Mouse (Mus musculus) myocyte (in vitro differentiated cells): ENCODE measurements around the gene Ern1. TPM values are rescaled to one million over a fixed set of nuclear protein-coding genes. Genes with fewer than 3 reads are reported as not detected.

Source experiments
- H3K27me3 ChIP-seq: one replicate; pipeline ENCODE4 v1.6.1; 2011; ENCODE audit not compliant: control insufficient read depth, insufficient read depth, insufficient read length
- H3K36me3 ChIP-seq: one replicate; pipeline ENCODE4 v1.6.1; 2011; ENCODE audit not compliant: control insufficient read depth, insufficient read depth
- H3K4me2 ChIP-seq: one replicate; pipeline ENCODE4 v1.6.1; 2011; ENCODE audit warnings: low read depth, control low read depth
- H3K4me3 ChIP-seq: one replicate; pipeline ENCODE4 v1.5.1; 2011; ENCODE audit warnings: mild to moderate bottlenecking, control low read depth, moderate library complexity
- H3K79me2 ChIP-seq: one replicate; pipeline ENCODE4 v1.6.1; 2011; ENCODE audit not compliant: control insufficient read depth, insufficient read depth
- H3ac ChIP-seq: one replicate; pipeline ENCODE4 v1.6.1; 2011; ENCODE audit not compliant: control insufficient read depth, insufficient read length
- CEBPB ChIP-seq: IDR thresholded peaks from 2 replicates; pipeline ENCODE4 v1.6.1; 2011; ENCODE audit warnings: mild to moderate bottlenecking, moderate library complexity; ENCODE audit not compliant: poor library complexity, insufficient read depth, severe bottlenecking
- E2F4 ChIP-seq: IDR thresholded peaks from one replicate; pipeline ENCODE4 v1.6.1; 2011; ENCODE audit warnings: mild to moderate bottlenecking, control low read depth, moderate library complexity; ENCODE audit not compliant: insufficient read depth
- MAX ChIP-seq: IDR thresholded peaks from one replicate; pipeline ENCODE4 v1.6.1; 2011; ENCODE audit warnings: low read depth, mild to moderate bottlenecking, control low read depth
- MYOD1 ChIP-seq, 3 experiments: IDR thresholded peaks; one replicate each; pipeline ENCODE4 v1.6.1; 2011; ENCODE audit warnings: control low read depth in 2 of 3, low read depth in 2 of 3, mild to moderate bottlenecking in 2 of 3, moderate library complexity in 1 of 3; ENCODE audit not compliant: insufficient read length in 2 of 3, control insufficient read depth in 1 of 3
- MYOG ChIP-seq, 3 experiments: IDR thresholded peaks; one replicate each; pipeline ENCODE4 v1.6.1; 2011; ENCODE audit warnings: control low read depth in 2 of 3, low read depth in 2 of 3, mild to moderate bottlenecking in 2 of 3; ENCODE audit not compliant: insufficient read length in 2 of 3, control insufficient read depth in 1 of 3, insufficient read depth in 1 of 3
- POLR2A ChIP-seq: IDR thresholded peaks from one replicate; pipeline ENCODE4 v1.6.1; 2011; ENCODE audit warnings: low read depth, mild to moderate bottlenecking, control low read depth, moderate library complexity; ENCODE audit not compliant: insufficient read length
- POLR2AphosphoS2 ChIP-seq: IDR thresholded peaks from one replicate; pipeline ENCODE4 v1.6.1; 2011; ENCODE audit warnings: low read depth, control low read depth; ENCODE audit not compliant: insufficient read length
- REST ChIP-seq: IDR thresholded peaks from one replicate; pipeline ENCODE4 v1.6.1; 2011; ENCODE audit warnings: mild to moderate bottlenecking, control low read depth, moderate library complexity; ENCODE audit not compliant: insufficient read depth, insufficient read length
- SRF ChIP-seq: IDR thresholded peaks from one replicate; pipeline ENCODE4 v1.6.1; 2011; ENCODE audit warnings: low read depth; ENCODE audit not compliant: control insufficient read depth, insufficient read length
- TCF12 ChIP-seq: IDR thresholded peaks from one replicate; pipeline ENCODE4 v1.6.1; 2011; ENCODE audit warnings: mild to moderate bottlenecking, control low read depth; ENCODE audit not compliant: poor library complexity, insufficient read depth, severe bottlenecking
- TCF3 ChIP-seq: IDR thresholded peaks from one replicate; pipeline ENCODE4 v1.6.1; 2011; ENCODE audit warnings: low read depth, control low read depth; ENCODE audit not compliant: insufficient read length
- USF1 ChIP-seq: IDR thresholded peaks from one replicate; pipeline ENCODE4 v1.6.1; 2011; ENCODE audit warnings: low read depth, mild to moderate bottlenecking, control low read depth, moderate library complexity
- polyA plus RNA-seq: library from polyadenylated mRNA; unstranded; fragments of >200 nt; fragmentation: generic; extraction: Trizol; gene quantifications from one replicate; pipeline ENCODE4 v1.2.1, GENCODE M21; 2012; ENCODE audit warnings: missing spikeins

Gene Ern1
- polyA plus RNA-seq, 1 experiment = 20.4 TPM

DNA sequence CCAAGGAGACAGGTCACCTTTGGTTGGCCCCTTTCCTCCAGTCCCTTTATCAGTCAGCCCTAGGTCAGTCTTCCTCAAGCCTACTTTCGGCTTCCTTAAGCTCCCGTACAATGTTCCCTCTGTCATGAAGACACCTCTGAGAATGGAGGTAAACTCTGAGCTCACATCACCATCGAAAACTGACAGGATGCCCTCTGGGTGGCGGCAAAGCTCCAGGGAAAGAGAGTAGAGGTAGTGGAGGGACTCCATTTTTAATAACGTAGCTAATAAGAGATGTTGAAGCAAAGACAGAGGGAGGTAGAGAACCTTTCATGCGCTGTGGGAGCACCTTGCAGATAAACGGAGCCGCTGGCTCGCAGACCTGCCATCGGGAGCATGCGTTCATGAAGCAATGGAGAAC lies 106.6 kb downstream of the Ern1 start:
- no peak overlapping the region for H3K4me3 ChIP-seq
- H3K4me2 ChIP-seq = no peak overlapping the region
- TF ChIP-seq MYOG (IDR thresholded peaks at IDR 0.05; ENCODE audit: control insufficient read depth in 1 of 3, insufficient read depth in 1 of 3, insufficient read length in 2 of 3, low read depth in 2 of 3) = no peak
- no peak for TF ChIP-seq USF1
- TF ChIP-seq MAX = no peak
- TF ChIP-seq CEBPB = no peak
- TF ChIP-seq POLR2A = no peak
- no peak for TF ChIP-seq POLR2AphosphoS2
- TF ChIP-seq TCF12 = no peak
- TF ChIP-seq TCF3 = no peak
- no peak for TF ChIP-seq MYOD1 (IDR thresholded peaks at IDR 0.05; ENCODE audit: control insufficient read depth in 1 of 3, insufficient read length in 2 of 3, low read depth in 2 of 3)
- no peak for TF ChIP-seq SRF
- TF ChIP-seq REST = no peak
- TF ChIP-seq E2F4 = no peak

DNA sequence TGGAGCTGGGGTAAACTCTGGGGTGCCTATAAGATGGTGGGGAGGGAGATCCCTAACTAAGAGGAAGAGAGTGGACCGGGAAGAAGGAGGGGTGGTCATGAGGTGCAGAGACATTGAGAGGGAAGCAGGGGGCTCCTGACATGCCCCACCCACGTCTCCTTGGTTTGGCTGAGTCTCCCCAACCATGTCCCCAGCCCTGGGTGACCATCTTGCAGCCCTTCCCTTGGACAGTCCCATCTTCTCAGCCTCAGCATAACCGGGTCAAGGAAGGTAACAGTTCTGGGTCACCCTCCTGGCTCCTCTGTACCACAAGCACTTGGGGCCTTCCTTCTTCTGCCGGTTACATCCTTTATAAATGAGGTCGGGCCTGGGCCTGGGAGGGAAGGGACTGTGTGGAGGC lies 112.7 kb downstream of the Ern1 start:
- peaks cover 44% of the 10 kb centered on the region for H3K27me3 ChIP-seq
- H3K79me2 ChIP-seq = no peaks in the 10 kb centered on the region
- H3K4me2 ChIP-seq = no peak overlapping the region
- no peak overlapping the region for H3ac ChIP-seq
- TF ChIP-seq TCF12 (no peak), E2F4 (no peak), MAX (no peak), MYOG (IDR thresholded peaks at IDR 0.05; ENCODE audit: control insufficient read depth in 1 of 3, insufficient read depth in 1 of 3, insufficient read length in 2 of 3, low read depth in 2 of 3) (no peak), REST (no peak), CEBPB (no peak)
- no peak overlapping the region for H3K4me3 ChIP-seq
- no peaks in the 10 kb centered on the region for H3K36me3 ChIP-seq

More for the DNA sequence above, 106.6 kb downstream of the Ern1 start:
- Histone ChIP-seq H3K36me3 (no peaks in the 10 kb centered on the region), H3ac (no peak overlapping the region), H3K27me3 (peaks cover 39% of the 10 kb centered on the region), H3K79me2 (no peaks in the 10 kb centered on the region)

DNA sequence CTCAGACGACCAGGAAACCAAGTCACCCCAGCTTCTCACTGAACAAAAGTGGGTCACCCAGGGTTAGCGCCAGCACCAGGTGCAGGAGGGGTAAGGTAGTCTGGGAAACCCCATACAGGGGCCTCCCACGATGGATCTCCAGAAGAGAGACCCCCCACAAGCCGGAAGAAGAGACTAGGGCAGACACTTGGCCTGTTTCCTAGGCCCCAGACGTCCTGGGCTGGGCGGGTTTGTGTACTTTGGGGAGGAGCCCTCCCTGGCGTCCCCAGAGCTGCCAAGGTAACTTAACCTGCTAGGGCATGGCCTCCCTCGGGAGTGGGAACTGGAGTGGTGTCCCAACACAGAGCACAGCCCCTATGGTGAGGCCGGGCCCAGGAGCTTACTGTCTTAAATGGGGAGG lies 113.1 kb downstream of the Ern1 start:
- Histone ChIP-seq H3K4me2 (no peak overlapping the region), H3K36me3 (no peaks in the 10 kb centered on the region), H3K79me2 (no peaks in the 10 kb centered on the region), H3ac (no peak overlapping the region), H3K4me3 (no peak overlapping the region), H3K27me3 (peaks cover 41% of the 10 kb centered on the region)
- TF ChIP-seq USF1 = no peak
- no peak for TF ChIP-seq TCF3
- no peak for TF ChIP-seq MAX

DNA sequence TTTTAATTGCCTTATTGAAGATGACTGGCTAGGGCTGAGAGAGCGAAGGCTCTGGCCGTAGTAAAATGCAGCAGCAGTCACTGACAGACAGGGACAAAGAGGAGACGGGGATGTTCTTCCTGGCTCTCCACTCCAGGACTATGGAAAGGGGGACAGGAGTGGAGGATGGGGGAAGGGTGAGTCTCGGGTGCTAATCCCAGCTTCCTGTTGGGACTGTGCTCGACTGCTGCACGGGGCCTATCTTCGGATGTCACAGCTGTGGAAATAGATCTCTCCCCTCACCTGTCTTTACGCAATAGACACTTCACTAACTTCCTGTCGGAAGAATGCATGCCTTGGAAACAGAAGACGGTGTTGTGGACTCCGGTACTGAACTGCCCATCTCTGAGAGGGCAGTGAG lies 113.7 kb downstream of the Ern1 start:
- H3K79me2 ChIP-seq = no peaks in the 10 kb centered on the region
- TF ChIP-seq MYOD1 (IDR thresholded peaks at IDR 0.05; ENCODE audit: control insufficient read depth in 1 of 3, insufficient read length in 2 of 3, low read depth in 2 of 3) (peak in 1 of 3 experiments; percentile 80), CEBPB (no peak), MYOG (IDR thresholded peaks at IDR 0.05; ENCODE audit: control insufficient read depth in 1 of 3, insufficient read depth in 1 of 3, insufficient read length in 2 of 3, low read depth in 2 of 3) (peak in 1 of 3 experiments; percentile 57), SRF (no peak), POLR2AphosphoS2 (no peak), MAX (no peak), TCF3 (no peak), REST (no peak), USF1 (no peak), E2F4 (no peak), POLR2A (no peak), TCF12 (no peak)
- peak overlapping the region; percentile 3 for H3K4me2 ChIP-seq
- H3K4me3 ChIP-seq = no peak overlapping the region
- no peak overlapping the region for H3ac ChIP-seq
- peaks cover 41% of the 10 kb centered on the region for H3K27me3 ChIP-seq
- no peaks in the 10 kb centered on the region for H3K36me3 ChIP-seq

DNA sequence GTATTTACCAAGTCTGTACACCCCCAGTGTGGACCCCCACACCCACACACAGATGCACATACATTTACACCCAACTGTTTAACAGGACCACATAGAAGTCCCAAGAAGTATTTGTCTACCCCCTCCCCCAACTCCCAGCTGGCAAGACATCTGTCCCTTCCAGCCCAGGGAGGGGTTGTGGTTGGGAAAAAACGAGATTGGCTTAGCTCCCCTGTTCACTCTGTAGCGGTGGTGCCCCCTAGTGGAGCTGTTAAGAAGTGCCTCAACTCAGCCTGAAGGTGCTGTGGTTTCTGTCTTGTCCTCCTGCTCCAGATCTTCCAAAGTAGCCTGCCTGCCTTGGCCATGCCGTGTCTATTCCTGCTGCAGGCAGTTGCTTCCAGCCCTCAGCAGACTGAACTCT lies 121.3 kb downstream of the Ern1 start:
- Histone ChIP-seq H3K36me3 (no peaks in the 10 kb centered on the region), H3ac (no peak overlapping the region), H3K27me3 (no peaks in the 10 kb centered on the region), H3K4me2 (peak overlapping the region; percentile 64), H3K4me3 (no peak overlapping the region), H3K79me2 (no peaks in the 10 kb centered on the region)
- TF ChIP-seq TCF12 (peak; percentile 51), MYOG (IDR thresholded peaks at IDR 0.05; ENCODE audit: control insufficient read depth in 1 of 3, insufficient read depth in 1 of 3, insufficient read length in 2 of 3, low read depth in 2 of 3) (peak in 2 of 3 experiments; percentile 22 to 90), TCF3 (peak; percentile 39), POLR2AphosphoS2 (no peak), MYOD1 (IDR thresholded peaks at IDR 0.05; ENCODE audit: control insufficient read depth in 1 of 3, insufficient read length in 2 of 3, low read depth in 2 of 3) (peak; percentile 21 to 79 (median 66))

DNA sequence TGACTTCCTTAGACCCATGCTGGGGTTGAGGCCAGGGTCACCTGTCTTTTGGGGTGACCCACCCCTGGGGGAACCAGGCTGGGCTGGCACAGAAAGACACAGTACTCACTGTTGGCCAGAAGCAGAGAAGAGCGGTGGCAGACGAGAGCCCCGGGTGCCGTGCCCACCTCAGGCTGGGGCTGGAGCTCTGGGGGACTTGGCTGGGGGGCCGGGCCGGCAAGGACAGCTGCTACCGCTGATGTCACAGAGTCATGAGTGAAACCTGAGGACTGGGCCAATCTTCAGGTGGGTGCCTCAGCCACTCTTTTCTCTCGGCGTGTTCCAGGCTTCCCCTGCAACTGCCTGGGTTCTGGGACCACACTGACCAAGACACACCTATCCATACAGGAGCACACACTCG lies 122.3 kb downstream of the Ern1 start, which contains the start of gene Prr29:
Prr29 (plus strand) TSS at position 107 of the 400 bp plus-strand sequence.
- Histone ChIP-seq H3ac (no peak within 1 kb of the TSS), H3K79me2 (no peaks in the 10 kb centered on the region), H3K27me3 (no peaks in the 10 kb centered on the region), H3K4me3 (peak within 1 kb of the TSS; percentile 19), H3K4me2 (peak within 1 kb of the TSS; percentile 73), H3K36me3 (no peaks in the 10 kb centered on the region)
- TF ChIP-seq POLR2AphosphoS2 = no peak
- TF ChIP-seq POLR2A = no peak
- no peak for TF ChIP-seq CEBPB
- peak in 2 of 3 experiments; percentile 52 to 80 for TF ChIP-seq MYOG (IDR thresholded peaks at IDR 0.05; ENCODE audit: control insufficient read depth in 1 of 3, insufficient read depth in 1 of 3, insufficient read length in 2 of 3, low read depth in 2 of 3)
- TF ChIP-seq SRF = no peak
- peak in 2 of 3 experiments; percentile 45 to 75 for TF ChIP-seq MYOD1 (IDR thresholded peaks at IDR 0.05; ENCODE audit: control insufficient read depth in 1 of 3, insufficient read length in 2 of 3, low read depth in 2 of 3)
- TF ChIP-seq E2F4 = no peak
- TF ChIP-seq MAX = no peak
- TF ChIP-seq TCF3 = no peak
- no peak for TF ChIP-seq USF1
